Mouse (Mus musculus) lung, postnatal 0 days (tissue): Measurements from ENCODE around the gene Awat1. TPM values are rescaled to one million over a fixed set of nuclear protein-coding genes. Genes with fewer than 3 reads are reported as not detected.

ENCODE experiments used
- ATAC-seq: fragments of 200-750 bp; cut with Nextera tagmentation; 2 replicates; pipeline ENCODE4 v1.8.0; 2017; ENCODE audit warnings: moderate library complexity
- DNase-seq: peaks from one replicate; pipeline ENCODE4 v3.0.0-alpha.2; 2016; ENCODE audit warnings: low spot score
- H3K27ac ChIP-seq: fragments of 300-500 bp; sonication (generic); 2 replicates; pipeline ENCODE4 v1.5.1; 2014; ENCODE audit warnings: antibody characterized with exemption, mild to moderate bottlenecking, low read length, mixed read lengths
- H3K27me3 ChIP-seq: fragments of 300-500 bp; sonication (generic); replicated peaks from 2 replicates; pipeline ENCODE4 v1.6.1; 2014; ENCODE audit warnings: low read length, mixed read lengths; ENCODE audit not compliant: insufficient read depth
- H3K36me3 ChIP-seq: fragments of 300-500 bp; sonication (generic); 2 replicates; pipeline ENCODE4 v1.6.1; 2014; ENCODE audit warnings: low read length, mixed read lengths; ENCODE audit not compliant: insufficient read depth
- H3K4me1 ChIP-seq: fragments of 300-500 bp; sonication (generic); 2 replicates; pipeline ENCODE4 v1.6.1; 2014; ENCODE audit warnings: antibody characterized with exemption, low read depth, low read length, mixed read lengths; ENCODE audit not compliant: insufficient read depth
- H3K4me2 ChIP-seq: fragments of 300-500 bp; sonication (generic); replicated peaks from 2 replicates; pipeline ENCODE4 v1.6.1; 2014; ENCODE audit warnings: low read depth, mild to moderate bottlenecking, low read length, moderate library complexity, mixed read lengths
- H3K4me3 ChIP-seq: fragments of 300-500 bp; sonication (generic); 2 replicates; pipeline ENCODE4 v1.5.1; 2014; ENCODE audit warnings: low read depth, low read length
- H3K9ac ChIP-seq: fragments of 300-500 bp; sonication (generic); replicated peaks from 2 replicates; pipeline ENCODE4 v1.6.1; 2014; ENCODE audit warnings: low read depth, mild to moderate bottlenecking
- H3K9me3 ChIP-seq: fragments of 300-500 bp; sonication (generic); 2 replicates; pipeline ENCODE4 v1.6.1; 2016; ENCODE audit warnings: low read length, mixed read lengths
- CTCF ChIP-seq: IDR thresholded peaks from 2 replicates; pipeline ENCODE4 v1.5.1; 2016; ENCODE audit warnings: antibody characterized with exemption, mild to moderate bottlenecking
- EP300 ChIP-seq: IDR thresholded peaks from 2 replicates; pipeline ENCODE4 v1.6.1; 2016; ENCODE audit warnings: antibody characterized with exemption, mild to moderate bottlenecking, control low read depth
- WGBS: fragments of 180-500 bp; shearing (Covaris S2); extraction: QIAGEN DNeasy Blood & Tissue Kit; methylation state at CpG from one replicate; pipeline ENCODE4 v1.1.7; 2014; 5-methylcytosine and 5-hydroxymethylcytosine counted together
- polyA plus RNA-seq: library from polyadenylated mRNA; unstranded; fragments of >200 nt; fragmentation: Nextera tagmentation; extraction: Ambion mirVana; gene quantifications from 2 replicates; pipeline ENCODE4 v1.2.1, GENCODE M21; 2015

Awat1 gene
- polyA plus RNA-seq, 1 experiment from 2014 or later, result 0.08 TPM

GRCm38 (mm10) chrX:100605314-100605713, 33.3 kb downstream of the Awat1 start, which contains the start of gene Arr3:
Gene Arr3 (plus strand): TSS chrX:100605497.
- no peaks in the 10 kb centered on the region for H3K36me3 ChIP-seq
- no peak within 1 kb of the TSS for H3K27ac ChIP-seq
- DNase-seq (no peak), ATAC-seq (no peak)
- no peaks in the 10 kb centered on the region for H3K9me3 ChIP-seq
- H3K9ac ChIP-seq, result no peak within 1 kb of the TSS
- H3K27me3 ChIP-seq, result no peaks in the 10 kb centered on the region
- 70% methylated on average over 1 of the region's 1 CpGs for WGBS
- H3K4me2 ChIP-seq, result no peak within 1 kb of the TSS
- H3K4me1 ChIP-seq, result no peaks in the 10 kb centered on the region
- no peak within 1 kb of the TSS for H3K4me3 ChIP-seq
- TF ChIP-seq CTCF (no peak), EP300 (no peak)

- WGBS, result 44% methylated on average over 3 of the region's 3 CpGs
- no peak overlapping the region for H3K9ac ChIP-seq
- no peaks in the 10 kb centered on the region for H3K27me3 ChIP-seq
- no peak for TF ChIP-seq CTCF
- no peak for TF ChIP-seq EP300
- no peak overlapping the region for H3K27ac ChIP-seq
- H3K4me1 ChIP-seq, result no peaks in the 10 kb centered on the region
- no peak overlapping the region for H3K4me2 ChIP-seq
- no peaks in the 10 kb centered on the region for H3K36me3 ChIP-seq
- no peaks in the 10 kb centered on the region for H3K9me3 ChIP-seq
- H3K4me3 ChIP-seq, result no peak overlapping the region
- ATAC-seq (no peak), DNase-seq (no peak)
Observed at GRCm38 (mm10) chrX:100618488-100618887, 46.4 kb downstream of the Awat1 start.

- Histone ChIP-seq H3K27me3 (no peaks in the 10 kb centered on the region), H3K4me2 (no peak overlapping the region), H3K4me1 (no peaks in the 10 kb centered on the region), H3K9me3 (no peaks in the 10 kb centered on the region), H3K36me3 (no peaks in the 10 kb centered on the region), H3K4me3 (no peak overlapping the region), H3K27ac (no peak overlapping the region), H3K9ac (no peak overlapping the region)
- DNase-seq (peak; percentile 36), ATAC-seq (no peak)
- TF ChIP-seq CTCF (peak; percentile 38), EP300 (no peak)
- 63% methylated on average over 2 of the region's 2 CpGs for WGBS
Observed at GRCm38 (mm10) chrX:100621366-100621765, 49.3 kb downstream of the Awat1 start.

GRCm38 (mm10) chrX:100624242-100624641, 52.2 kb downstream of the Awat1 start:
- no peaks in the 10 kb centered on the region for H3K9me3 ChIP-seq
- TF ChIP-seq CTCF, result no peak
- no peak for TF ChIP-seq EP300
- no peak overlapping the region for H3K4me2 ChIP-seq
- DNase-seq (no peak), ATAC-seq (no peak)
- H3K27ac ChIP-seq, result no peak overlapping the region
- no peak overlapping the region for H3K4me3 ChIP-seq
- H3K27me3 ChIP-seq, result no peaks in the 10 kb centered on the region
- no peaks in the 10 kb centered on the region for H3K36me3 ChIP-seq
- WGBS, result 88% methylated on average over 4 of the region's 4 CpGs
- no peaks in the 10 kb centered on the region for H3K4me1 ChIP-seq
- no peak overlapping the region for H3K9ac ChIP-seq

GRCm38 (mm10) chrX:100625146-100625545, 53.1 kb downstream of the Awat1 start:
- TF ChIP-seq EP300 (no peak), CTCF (no peak)
- peak overlapping the region; percentile 52 for H3K4me3 ChIP-seq
- no peaks in the 10 kb centered on the region for H3K36me3 ChIP-seq
- peak overlapping the region; percentile 43; the same call in 1 of the 2 replicates for H3K9ac ChIP-seq
- no peaks in the 10 kb centered on the region for H3K9me3 ChIP-seq
- no peak for ATAC-seq
- peak; percentile 9 for DNase-seq
- H3K27me3 ChIP-seq, result no peaks in the 10 kb centered on the region
- WGBS, result 28% methylated on average over 7 of the region's 7 CpGs
- peak overlapping the region; percentile 45 for H3K4me2 ChIP-seq
- no peak overlapping the region for H3K27ac ChIP-seq
- H3K4me1 ChIP-seq, result no peaks in the 10 kb centered on the region

- no peaks in the 10 kb centered on the region for H3K36me3 ChIP-seq
- peak within 1 kb of the TSS; percentile 52 for H3K4me3 ChIP-seq
- ATAC-seq, result no peak
- H3K4me2 ChIP-seq, result peak within 1 kb of the TSS; percentile 79
- WGBS, result 13% methylated on average over 3 of the region's 3 CpGs
- H3K9me3 ChIP-seq, result no peaks in the 10 kb centered on the region
- H3K9ac ChIP-seq, result peak within 1 kb of the TSS; percentile 43; the same call in 1 of the 2 replicates
- DNase-seq, result no peak
- TF ChIP-seq EP300 (no peak), CTCF (no peak)
- H3K27me3 ChIP-seq, result no peaks in the 10 kb centered on the region
- peak within 1 kb of the TSS; percentile 78; the same call in 1 of the 2 replicates for H3K27ac ChIP-seq
- H3K4me1 ChIP-seq, result no peaks in the 10 kb centered on the region
Observed at GRCm38 (mm10) chrX:100625546-100625801, 53.4 kb downstream of the Awat1 start, which contains the start of gene Kif4. Gene Kif4 (plus strand): TSS chrX:100625737.
